Mouse (Mus musculus): ENCODE measurements at regions not wholly inside any gene's neighbourhood (a gene's known extent, or its start where the extent isn't known, plus 50 kb on each side); places are given as distances from the start of the nearest gene placed in this dataset.

DNA sequence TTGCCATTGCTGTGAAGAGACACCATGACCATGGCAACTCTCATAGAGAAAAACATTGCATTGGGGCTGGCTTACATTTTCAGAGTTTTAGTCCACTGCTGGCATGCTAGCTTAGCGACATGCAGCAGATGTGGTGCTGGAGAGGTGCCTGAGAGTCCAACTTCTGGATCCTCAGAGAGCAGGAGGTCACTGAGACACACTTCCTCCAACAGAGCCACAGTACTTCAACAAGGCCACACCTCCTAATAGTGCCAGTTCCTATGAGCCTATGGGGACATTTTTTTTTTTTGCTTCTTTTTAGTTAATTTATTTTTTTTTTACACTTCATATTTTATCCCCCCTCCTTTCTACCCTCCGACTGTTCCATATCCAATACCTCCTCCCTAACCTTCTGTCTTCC, 120.3 kb downstream of the Ube2e3 start:
- TF ChIP-seq CTCF (IDR thresholded peaks at IDR 0.05; ENCODE audit: low read depth, low read length) (no peak), POLR2A (IDR thresholded peaks at IDR 0.05; ENCODE audit: borderline replicate concordance, low read depth, low read length) (no peak)
